Mouse (Mus musculus) left cerebral cortex, postnatal 25 days (tissue): ENCODE measurements around the gene Art3. TPM values are rescaled to one million over a fixed set of nuclear protein-coding genes. Genes with fewer than 3 reads are reported as not detected.

ENCODE experiments used
- DNase-seq, 2 experiments: peaks; one replicate each; pipeline ENCODE4 v3.0.0; 2022; ENCODE audit warnings: low spot score in 2 of 2, mixed read lengths in 1 of 2
- intact Hi-C: fragments of 180-260 bp; cut with DNase I; formaldehyde crosslinking; loops from one replicate; pipeline ENCODE4 v1.15.1; 2025
- total RNA-seq, 2 experiments: library from RNA; stranded (reverse); gene quantifications; 2 replicates each; pipeline ENCODE4 v1.2.3; 2021

Gene Art3
- total RNA-seq, 2 experiments from 2014 or later: 6.2 to 6.9 TPM

GRCm38 (mm10) chr5:92404400-92404678 lies 72.7 kb downstream of the Art3 start:
- intact Hi-C loops: no loop called here
- no peak for DNase-seq

GRCm38 (mm10) chr5:92409361-92410155 lies 77.9 kb downstream of the Art3 start:
- intact Hi-C loops: no loop called here
- DNase-seq: no peak

- intact Hi-C loops: no loop called here
- DNase-seq: no peak
Observed at GRCm38 (mm10) chr5:92410486-92410885, 78.9 kb downstream of the Art3 start.

GRCm38 (mm10) chr5:92411461-92412140 lies 80.0 kb downstream of the Art3 start:
- intact Hi-C loops: no loop called here
- no peak for DNase-seq

GRCm38 (mm10) chr5:92413271-92413981 lies 81.8 kb downstream of the Art3 start:
- intact Hi-C loops: no loop called here
- DNase-seq: no peak

- intact Hi-C loops: no loop called here
- no peak for DNase-seq
Observed at GRCm38 (mm10) chr5:92413982-92414375, 82.4 kb downstream of the Art3 start.

GRCm38 (mm10) chr5:92424126-92424525 lies 92.5 kb downstream of the Art3 start:
- intact Hi-C loops: no loop called here
- DNase-seq: no peak

- intact Hi-C loops: no loop called here
- peak in 1 of 2 experiments; percentile 26 for DNase-seq
Observed at GRCm38 (mm10) chr5:92430723-92431122, 99.1 kb downstream of the Art3 start.

GRCm38 (mm10) chr5:92431611-92432010 lies 100.0 kb downstream of the Art3 start:
- DNase-seq: no peak
- intact Hi-C loops: no loop called here

GRCm38 (mm10) chr5:92434070-92434469 lies 102.4 kb downstream of the Art3 start:
- no peak for DNase-seq
- intact Hi-C loops: no loop called here

GRCm38 (mm10) chr5:92434571-92434985 lies 103.0 kb downstream of the Art3 start:
- intact Hi-C loops: no loop called here
- no peak for DNase-seq

- DNase-seq: peak; percentile 95 to 99
- intact Hi-C loops: loop anchor here (1.0 kb wide), 1 partner anchor 70 kb away; no protein-coding TSS in a partner anchor
Observed at GRCm38 (mm10) chr5:92435025-92435584, 103.5 kb downstream of the Art3 start, which contains the start of gene Nup54. Gene Nup54 (minus strand): TSS chr5:92435219.

GRCm38 (mm10) chr5:92438540-92438939 lies 106.9 kb downstream of the Art3 start:
- no peak for DNase-seq
- intact Hi-C loops: no loop called here

- peak in 1 of 2 experiments; percentile 12 for DNase-seq
- intact Hi-C loops: no loop called here
Observed at GRCm38 (mm10) chr5:92441494-92441893, 109.9 kb downstream of the Art3 start.

GRCm38 (mm10) chr5:92442914-92443313 lies 111.3 kb downstream of the Art3 start:
- intact Hi-C loops: no loop called here
- no peak for DNase-seq

GRCm38 (mm10) chr5:92445016-92445415 lies 113.4 kb downstream of the Art3 start:
- intact Hi-C loops: no loop called here
- no peak for DNase-seq

- DNase-seq: no peak
- intact Hi-C loops: no loop called here
Observed at GRCm38 (mm10) chr5:92446736-92447135, 115.1 kb downstream of the Art3 start.

- DNase-seq: no peak
- intact Hi-C loops: no loop called here
Observed at GRCm38 (mm10) chr5:92452876-92453275, 121.2 kb downstream of the Art3 start.

GRCm38 (mm10) chr5:92457410-92457809 lies 125.8 kb downstream of the Art3 start:
- DNase-seq: no peak
- intact Hi-C loops: no loop called here

- DNase-seq: no peak
- intact Hi-C loops: no loop called here
Observed at GRCm38 (mm10) chr5:92458726-92459125, 127.1 kb downstream of the Art3 start.
